Mouse (Mus musculus): Measurements from ENCODE around the gene St13.
"Not testable (repeated sequence)": the region's sequence is repeated elsewhere in the genome, so short reads cannot be mapped to it uniquely, and the experiment has no call there.

Gene St13

DNA sequence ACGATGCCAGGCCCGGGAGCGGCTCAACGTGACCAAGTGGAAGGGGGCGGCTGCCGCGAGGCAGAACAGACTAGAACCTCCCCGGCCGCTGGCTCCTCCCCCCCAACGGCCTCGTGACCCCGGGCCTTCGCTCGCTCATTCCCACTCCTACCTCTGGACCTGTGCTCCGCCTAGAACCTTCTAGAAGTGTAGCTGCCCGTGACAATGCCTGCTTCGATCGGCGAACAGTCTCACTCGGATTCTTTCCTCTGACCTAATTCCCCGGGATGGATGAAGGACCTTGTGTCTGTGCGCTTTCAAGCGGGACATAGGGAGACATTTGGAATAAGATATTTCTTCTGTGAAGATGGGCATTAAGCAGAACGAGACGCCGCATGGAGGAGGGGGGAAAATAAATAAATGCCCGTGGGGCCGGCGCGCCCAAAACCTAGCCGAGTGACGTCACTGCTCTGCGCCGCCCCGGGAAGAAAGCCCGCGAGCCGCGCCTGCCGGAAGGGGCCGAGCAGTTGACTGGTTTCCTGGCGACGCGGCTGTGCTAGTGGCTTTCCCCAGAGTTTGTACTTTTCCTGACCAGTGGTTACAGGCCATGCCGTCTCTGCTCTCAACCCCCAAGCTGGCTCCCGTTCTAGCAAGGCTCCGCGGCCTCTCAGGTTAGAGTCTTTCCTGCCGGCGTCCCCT is at the start of gene St13, which contains the start of gene Xpnpep3:
Gene St13, minus strand, starts transcription at position 440 of the 678 bp plus-strand sequence.
Gene Xpnpep3, plus strand, starts transcription at position 501 of the 678 bp plus-strand sequence.
- peak; percentile 96 for DNase-seq

DNA sequence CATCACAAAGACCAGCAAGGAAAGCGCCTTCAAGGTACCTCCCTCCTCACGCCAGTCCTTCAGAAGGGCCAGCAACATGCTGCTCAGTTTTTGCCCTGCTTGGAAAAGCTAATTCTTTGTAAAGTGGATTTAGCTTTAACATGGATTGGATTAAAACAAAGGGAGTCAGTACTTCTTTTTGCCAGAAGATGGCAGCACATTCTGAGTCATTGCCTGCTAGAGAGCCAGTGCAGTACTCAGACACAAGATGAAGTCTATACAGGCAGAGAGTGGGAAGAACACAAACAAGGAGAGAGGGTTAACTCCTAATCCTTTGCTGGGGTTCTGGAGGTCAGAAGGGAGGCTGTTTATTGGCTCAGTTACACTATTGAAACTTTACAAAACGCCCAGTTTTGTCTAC is 48.6 kb upstream of the St13 start:
- DNase-seq = peak; percentile 41

DNA sequence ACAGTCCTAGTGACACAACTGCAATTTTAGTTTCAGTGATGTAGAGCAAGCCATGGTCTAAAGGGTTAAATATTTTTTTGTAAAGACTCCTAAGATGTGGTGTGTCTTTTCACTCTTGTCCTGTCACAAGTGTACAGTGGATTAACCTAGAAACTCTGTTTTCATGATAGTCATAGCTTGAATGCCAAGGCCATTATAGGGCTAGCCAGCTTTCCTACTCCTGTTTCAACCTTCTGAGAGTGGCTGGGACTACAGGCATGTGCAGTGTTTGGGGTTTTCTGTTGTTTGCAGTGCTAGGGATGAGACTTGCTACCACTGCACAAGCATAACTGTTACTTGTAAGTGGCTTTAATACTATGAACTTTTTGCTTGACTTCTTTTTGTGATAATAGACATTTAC is 39.4 kb upstream of the St13 start:
- DNase-seq = no peak

DNA sequence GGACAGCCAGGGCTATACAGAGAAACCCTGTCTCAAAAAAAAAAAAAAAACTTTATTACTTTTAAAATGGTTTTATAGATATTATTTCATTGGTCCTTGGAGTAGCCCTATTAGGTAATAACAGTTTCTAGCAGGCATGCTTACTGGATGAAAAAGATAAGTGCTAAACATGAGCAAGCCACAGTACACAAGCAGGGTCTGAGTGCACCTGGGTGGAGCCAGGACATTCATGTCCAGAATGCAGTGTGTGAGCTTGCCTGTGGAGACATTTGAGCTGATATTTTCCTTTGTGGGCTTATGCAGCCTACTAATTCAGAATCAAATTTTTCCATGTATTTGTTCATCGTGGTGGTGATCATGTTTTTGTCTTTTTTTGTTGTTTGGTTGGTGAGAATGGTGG is 38.5 kb upstream of the St13 start:
- DNase-seq = no peak

DNA sequence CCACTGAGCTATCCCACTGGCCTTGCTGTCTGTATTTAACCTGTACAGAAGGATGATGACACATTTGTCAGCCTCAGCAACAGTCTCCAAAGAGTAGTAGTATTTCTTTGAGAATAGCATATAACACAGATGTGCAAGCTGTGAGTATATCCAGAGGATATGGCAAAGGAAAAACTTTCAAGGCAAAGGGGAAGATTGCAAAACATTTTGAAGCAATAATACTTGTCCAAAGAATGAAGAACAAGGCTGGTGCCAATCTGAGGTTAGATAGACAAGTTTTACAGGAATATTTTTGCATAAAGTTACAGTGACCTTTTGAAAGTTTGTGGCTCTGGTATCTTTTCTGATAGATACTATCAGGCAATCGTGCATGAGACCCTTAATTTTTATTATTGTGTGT is 31.3 kb upstream of the St13 start:
- DNase-seq = no peak

DNA sequence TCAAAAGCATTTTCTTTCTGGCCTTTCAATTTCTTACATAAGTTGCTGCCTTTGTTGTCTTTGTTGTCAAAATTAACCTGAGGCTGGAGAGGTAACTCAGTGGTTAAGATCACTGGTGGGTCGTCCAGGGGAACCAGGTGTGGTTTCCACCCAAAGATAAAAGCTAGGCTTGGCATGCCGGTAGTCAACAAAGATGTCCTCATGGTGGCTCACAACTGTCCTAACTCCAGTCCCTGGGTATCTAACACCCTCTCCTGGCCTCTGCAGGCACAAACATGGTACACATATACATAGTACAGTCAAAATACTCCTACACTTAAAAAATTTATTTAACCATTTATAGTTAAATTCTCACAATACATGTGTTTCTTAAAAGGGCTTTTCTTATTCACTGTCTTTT is 28.1 kb upstream of the St13 start:
- no peak for DNase-seq

DNA sequence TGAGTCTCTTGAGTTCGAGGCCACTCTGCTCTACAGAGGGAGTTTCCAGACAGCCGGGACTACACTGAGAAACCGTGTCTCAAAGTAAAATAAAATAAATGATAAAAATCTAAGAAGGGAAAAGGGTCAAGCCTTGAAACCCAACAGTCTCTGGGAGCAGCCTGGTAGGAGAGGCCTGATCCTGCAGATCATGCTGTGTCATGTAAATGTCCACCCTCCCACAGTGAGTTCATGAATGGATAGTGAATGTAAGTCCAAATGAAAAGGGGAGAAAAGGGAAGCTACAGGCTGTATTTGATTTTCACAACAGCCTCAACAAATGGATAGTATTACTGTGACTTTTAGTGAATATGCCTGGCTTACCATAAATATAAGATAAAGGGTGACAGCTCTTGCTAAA is 25.4 kb upstream of the St13 start:
- no peak for DNase-seq

DNA sequence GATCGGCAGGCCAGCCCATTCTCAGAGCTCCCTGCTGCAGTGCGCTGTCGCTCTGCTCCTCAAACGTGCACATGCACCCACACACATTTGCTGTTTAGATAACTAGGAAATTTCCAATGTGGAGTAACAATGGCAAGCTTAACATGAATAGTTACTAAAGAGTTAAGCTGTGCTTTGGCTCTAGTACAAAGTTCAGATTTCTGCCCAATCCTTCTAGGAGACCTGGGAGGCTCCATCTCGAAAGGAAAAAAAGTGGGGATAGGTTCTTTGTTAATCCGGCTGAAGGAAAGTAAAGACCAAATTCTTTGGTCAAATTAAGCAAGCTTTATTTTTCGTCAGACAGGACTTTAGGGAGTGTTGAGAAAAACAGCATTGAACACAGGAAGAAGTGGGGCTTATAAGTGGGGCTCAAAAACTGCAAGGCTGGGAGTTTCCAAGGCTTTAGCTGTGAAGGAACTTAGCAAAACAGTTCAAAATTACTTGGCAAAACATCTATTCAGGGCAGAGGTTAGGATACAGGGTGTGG is 22.3 kb upstream of the St13 start:
- no peak for DNase-seq

DNA sequence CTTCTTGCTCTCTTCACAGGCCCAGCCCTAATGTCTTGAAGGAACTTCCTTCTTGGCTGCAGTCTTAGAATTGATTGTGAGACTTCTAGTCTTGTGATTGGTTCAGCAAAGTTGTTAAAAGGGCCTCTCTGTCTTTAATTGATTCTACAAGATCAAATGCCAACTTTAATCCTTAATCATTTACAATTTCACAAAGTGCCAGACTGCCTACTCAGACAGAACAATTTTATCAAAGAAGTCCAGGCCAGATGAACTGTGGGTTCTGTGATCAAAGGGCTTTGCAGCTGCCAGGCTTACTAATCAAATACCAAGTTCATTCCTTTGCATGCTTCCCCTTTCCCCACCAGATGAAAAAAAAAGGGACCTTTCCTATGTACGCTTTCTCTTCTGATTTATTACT is 21.6 kb upstream of the St13 start:
- no peak for DNase-seq

DNA sequence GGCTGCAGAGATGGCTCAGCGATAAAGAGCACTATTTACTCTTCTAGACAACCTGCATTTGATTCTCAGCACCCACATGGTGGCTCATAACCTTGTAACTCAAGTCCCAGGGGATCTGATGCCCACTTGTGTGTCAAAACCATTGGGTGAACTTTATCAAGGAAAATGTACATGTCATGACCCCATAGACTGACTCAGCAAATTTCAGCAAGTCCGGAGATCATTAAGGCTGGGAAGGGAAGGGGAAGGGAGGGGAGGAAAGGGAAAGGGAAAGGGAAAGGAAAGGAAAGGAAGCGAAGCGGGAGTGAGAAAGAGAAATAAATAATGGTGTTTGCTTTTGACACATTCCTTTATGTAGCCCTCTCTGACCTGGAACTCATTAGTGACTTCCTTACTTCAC is 18.2 kb upstream of the St13 start:
- no peak for DNase-seq

DNA sequence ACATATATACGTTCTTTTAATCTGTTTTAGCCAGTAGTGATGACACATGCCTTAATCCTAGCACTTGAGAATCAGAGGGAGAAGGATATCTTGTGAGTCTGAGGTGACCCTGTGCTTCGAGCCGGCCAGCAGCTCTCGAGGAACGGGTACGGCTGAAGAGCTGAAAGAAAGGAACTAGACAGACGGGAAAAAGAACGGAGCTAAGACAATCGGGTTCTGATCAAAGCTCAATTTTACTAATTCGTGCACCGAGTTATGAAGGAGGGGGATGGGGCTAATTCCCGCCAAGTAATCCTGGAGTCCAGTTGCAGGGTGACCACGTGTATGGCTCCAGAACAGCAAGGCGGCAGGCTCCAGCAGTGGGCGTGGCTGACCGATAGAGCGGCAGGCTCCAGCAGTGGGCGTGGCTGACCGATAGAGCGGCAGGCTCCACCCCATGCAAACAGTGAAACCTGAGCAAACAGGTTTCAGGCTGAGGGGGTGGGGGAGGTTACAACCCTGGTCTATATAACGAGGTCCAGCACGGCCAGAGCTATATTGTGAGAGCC is 17.0 kb upstream of the St13 start:
- not testable (repeated sequence) for DNase-seq

DNA sequence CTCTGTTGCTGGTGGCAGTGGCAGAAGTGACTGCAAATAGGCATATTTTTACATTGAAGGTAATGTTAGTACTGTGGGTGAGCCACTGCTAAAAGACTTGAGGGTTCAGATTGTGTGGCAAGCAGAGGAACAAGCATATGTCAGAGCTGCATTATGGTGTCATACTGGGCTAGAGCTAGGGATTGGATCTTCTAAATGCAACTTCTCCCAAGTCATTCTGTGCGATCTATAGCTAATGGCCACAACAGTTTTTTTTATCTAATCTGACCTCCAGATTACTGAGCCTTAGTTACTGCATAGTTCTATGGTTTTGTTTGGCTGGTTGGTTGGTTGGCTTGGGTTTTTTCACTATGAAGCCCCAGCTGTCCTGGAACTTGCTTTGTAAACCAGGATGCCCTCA is 8.3 kb upstream of the St13 start, which contains the start of gene Dnajb7:
Gene Dnajb7, minus strand, starts transcription at position 101 of the 400 bp plus-strand sequence.
- DNase-seq = no peak

DNA sequence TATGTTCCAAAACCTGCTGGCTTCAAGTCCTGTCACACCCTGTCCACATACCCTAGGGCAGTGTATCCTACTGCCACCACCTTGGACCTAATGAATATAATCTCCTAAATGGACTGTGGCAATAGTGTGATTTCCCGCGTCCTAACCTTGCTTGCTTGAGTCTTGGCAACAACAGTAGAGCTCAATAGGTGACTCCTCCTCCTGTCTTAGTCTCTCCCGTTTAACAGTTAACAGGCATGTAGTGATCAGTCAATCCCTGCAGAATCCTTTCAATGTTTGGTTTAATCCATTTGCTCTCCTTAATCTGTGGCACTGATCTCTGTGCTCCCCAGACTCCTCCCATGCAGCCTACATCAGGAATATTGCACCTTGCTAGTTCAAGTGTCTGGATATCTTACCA is 5.1 kb upstream of the St13 start:
- DNase-seq = no peak

DNA sequence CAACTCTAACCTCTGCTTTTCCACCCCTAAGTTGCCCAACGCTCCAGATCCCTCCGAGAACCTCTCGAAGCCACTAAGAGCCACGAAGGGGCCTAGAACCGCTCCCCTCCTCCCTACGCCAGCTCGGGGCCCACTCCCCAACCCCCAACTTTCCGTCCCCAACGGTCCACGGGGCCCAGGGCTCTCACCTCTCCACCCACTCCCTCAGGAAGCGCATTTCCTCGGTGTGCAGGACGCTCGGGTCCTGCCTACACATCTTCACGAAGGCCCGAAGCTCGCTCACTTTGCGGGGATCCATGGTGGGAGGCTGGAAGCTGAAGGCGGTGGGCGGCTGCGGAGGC is 610 bp downstream of the St13 start:
- no peak for DNase-seq

DNA sequence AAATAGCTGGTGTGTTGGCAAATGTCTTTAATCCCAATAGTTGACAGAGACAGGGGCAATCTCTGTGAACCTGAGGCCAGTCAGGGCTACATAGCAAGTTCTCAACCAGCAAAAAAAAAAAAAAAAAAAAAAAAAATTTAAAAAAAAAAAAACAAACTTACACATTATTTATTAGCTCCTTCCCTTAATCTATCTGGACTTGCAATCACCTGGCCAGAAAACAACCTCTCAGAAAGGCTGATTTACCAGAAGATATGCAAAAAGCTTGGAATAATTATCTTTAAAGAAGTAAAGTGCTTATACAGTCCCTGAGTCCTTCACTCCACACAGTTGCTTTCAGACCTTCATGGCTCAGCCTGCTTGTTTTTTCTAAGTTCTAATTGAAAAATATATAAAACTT is 1.7 kb downstream of the St13 start:
- no peak for DNase-seq

DNA sequence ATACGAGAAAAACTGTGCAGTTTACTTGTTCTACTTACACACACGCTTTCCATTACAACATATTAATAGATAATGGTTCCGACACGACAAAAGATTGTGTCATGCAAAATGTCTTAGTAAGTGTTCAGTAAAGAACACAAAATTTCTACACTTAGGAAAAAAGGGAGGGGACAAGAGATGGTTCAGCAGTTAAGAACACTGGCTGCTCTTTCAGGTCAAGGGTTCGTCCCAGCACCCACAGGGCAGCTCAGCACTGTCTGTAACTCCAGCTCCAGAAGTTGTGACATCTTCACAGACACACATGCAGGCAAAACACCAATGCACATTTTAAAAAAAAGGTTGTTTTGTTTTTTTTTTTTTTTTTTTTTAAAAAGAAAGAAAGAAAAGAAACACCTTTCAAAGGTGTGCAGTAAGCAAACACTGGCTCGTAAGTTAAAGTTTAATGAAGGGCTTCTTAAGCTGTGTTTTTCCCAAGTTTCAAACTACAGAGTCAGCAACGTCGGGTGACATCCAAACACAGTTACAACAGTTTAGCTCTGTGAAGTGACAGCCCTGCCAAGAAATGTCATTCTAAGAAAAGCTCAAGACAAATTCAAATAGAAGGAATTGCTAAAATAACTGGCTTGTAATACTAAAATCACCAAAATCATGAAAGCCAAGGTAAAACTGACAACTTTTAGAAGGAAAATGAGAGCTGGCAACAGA is 5.5 kb downstream of the St13 start:
- DNase-seq = no peak

DNA sequence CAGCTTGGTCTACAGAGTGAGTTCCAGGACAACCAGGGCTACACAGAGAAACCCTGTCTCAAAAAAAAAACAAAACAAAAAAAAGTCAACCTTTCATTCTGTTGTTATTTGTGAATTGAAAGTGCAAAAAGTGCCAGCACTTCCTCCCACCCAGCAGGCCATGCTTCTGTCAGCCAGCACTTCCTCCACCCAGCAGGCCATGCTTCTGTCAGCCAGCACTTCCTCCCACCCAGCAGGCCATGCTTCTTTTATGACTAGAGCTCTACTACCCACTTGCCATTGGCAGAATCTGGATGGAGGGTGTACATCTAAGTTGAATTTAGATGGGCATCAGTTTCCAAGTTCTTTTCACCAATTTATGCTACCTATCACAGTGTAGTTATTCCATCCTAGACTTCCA is 6.9 kb downstream of the St13 start:
- DNase-seq = peak; percentile 8

DNA sequence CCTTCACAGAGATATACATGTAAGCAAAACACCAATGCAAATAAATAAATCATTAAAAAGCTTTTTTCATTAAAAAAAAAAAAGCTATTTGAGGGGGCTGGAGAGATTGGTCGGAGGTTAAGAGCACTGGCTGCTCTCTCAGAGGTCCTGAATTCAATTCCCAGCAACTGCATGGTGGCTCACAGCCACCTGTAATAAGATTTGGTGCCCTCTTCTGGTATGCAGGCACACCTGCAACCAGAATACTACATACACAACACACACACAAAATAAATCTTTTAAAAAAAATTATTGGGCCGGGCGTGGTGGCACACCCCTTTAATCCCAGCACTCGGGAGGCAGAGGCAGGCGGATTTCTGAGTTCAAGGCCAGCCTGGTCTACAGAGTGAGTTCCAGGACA is 13.6 kb downstream of the St13 start:
- no peak for DNase-seq

DNA sequence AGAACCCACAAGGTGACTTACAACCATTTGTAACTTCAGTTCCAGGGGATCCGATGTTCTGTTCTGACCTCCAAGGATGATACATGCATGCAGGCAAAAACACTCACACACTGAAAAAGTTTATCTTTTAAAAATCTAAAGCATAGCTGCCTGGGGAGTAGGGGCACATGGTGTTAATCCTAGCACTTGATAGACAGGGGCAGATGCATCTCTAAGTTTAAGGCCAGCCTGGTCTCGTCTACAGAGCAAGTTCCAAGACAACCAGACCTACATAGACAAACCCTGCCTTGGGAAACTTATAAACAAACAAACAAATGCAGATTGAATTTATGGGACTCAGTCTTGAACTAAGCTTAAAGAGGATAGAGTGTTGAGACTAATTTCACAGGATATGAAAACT is 21.0 kb downstream of the St13 start:
- DNase-seq = no peak

DNA sequence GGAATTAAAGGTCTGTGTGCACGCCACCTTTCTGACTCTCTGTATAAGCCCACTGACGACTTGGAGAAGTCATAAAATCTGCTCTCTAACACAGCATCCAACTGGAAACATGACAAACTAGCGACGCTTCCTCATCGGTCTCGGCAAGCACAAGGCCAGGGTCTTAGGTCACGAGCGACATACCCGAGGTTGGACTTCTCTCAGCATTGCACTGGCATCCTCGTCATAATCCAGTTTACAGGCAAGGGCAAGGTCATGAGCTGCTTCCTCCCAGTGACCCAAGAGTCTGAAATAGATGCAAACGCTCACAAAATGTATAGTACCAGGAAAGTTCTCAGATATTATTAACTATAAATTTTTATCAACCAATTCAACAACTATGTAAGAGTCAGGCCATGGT is 25.3 kb downstream of the St13 start:
- no peak for DNase-seq

DNA sequence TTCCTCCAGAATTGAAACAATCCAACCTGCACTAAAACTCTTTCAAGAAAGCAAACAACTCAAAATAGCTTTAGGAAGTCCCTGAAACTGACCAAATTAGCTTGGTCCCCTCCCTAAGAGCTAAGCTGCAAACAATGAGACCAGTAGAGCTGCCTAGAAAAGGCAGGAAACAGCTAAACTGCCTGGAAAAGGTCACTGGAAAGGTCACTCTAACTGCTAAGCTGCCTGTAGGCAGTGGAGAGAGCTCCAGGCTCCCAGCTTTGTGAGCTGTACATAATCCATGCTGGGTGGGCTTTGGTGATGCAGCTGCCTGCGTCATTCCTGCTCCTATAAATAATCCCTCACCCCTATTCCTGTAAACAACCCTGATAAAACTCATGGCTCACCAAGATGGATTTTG is 29.5 kb downstream of the St13 start:
- no peak for DNase-seq

DNA sequence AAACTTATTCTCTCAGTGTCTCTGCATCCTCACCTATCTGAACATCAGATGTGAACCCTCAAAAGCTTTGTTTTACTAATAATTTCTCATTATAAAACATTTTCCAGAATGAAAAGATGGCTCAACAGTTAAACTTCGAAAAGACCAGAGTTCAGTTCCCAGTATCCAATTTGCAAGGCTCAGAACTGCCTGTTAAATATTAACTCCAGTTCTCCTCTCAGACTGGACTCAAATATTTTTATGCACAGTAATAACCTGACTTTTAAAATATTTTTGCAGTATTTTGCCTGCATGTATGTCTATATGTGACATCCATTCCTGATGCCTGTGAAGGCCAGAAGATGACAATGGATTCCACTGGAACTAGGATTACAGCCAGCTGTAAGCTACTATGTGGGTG is 31.3 kb downstream of the St13 start:
- DNase-seq = no peak

DNA sequence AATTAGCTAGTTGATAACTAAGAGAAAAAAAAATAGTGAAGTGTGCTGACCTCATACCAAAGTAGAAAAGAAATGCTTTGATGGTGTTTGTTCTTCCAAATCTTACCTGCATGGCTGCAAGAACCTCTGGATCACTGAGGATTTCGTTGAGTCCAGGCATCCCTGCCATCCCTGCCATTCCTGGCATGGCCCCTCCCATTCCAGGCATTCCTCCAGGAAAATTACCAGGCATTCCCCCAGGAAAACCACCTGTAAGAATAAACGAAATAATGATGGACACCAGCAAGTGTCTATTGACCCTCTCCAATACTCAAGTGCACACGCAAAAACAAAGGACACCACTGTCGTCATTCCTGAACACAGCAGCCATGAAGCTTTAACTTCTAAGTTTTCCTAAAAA is 33.6 kb downstream of the St13 start:
- DNase-seq = no peak

DNA sequence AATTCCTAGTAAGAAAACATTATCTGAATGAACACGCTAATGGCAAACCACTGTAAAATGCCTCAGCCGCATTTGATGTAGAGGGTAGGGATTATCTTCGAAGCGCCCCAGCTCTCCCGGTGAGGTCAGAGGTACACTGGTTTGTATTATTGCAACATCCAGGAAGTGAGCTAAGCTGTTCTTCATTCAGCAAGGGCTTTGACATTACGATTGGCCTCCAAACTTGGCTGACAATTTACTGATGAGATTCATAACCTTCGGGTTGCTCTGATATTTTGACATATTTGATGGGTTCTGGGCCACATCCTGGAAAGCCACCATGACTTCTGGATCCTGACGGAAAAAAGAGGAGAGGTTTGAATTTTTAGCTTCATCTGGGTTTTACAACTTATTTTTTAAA is 34.6 kb downstream of the St13 start:
- no peak for DNase-seq
